7 mouse cellular contexts compared by ENCODE assay signal in genomic region chr1:170992550-170992949, GRCm38 (mm10). TPM values are rescaled to one million over a fixed set of nuclear protein-coding genes. Genes with fewer than 3 reads are reported as not detected.
DNase-seq lines count a peak whose midpoint lies in the region; ATAC-seq lines count a peak whose summit lies in the region.

No protein-coding gene starts in this region.

- ATAC-seq in inflammation-experienced regulatory T-cells, adult 6 months = no peak

- peak; percentile 64 for DNase-seq in layer of hippocampus, adult 11-12 months (ENCODE audit: low spot score)
- DNase-seq in layer of hippocampus, adult 9-10 months (ENCODE audit: low spot score) = no peak
- peak; percentile 50 for DNase-seq in MEL-GATA-1-ER (ENCODE audit: extremely low read depth, low read depth)
- peak; percentile 73 for DNase-seq in brain, adult 2 months (ENCODE audit: low read depth, low spot score)
- DNase-seq in kidney, adult 9 months = peak; percentile 74
- peak; percentile 67 for DNase-seq in lung, postnatal 36 days

RNA-seq across cellular contexts. Expression of gene Fcgr2b, which starts 16.2 kb away (rescaled TPM):
- polyA plus RNA-seq in inflammation-experienced regulatory T-cells, adult 6 months (2017; shearing (Covaris generic)) = 1 to 10 TPM in 2 of 3 experiments, under 1 TPM in 1; 0.70 to 1.4 (median 1.2) TPM

RNA-seq across cellular contexts. Expression of gene Fcgr4, which starts 26.2 kb away (rescaled TPM):
- not detected for polyA plus RNA-seq in inflammation-experienced regulatory T-cells, adult 6 months (2017; shearing (Covaris generic))
